Mouse (Mus musculus): ENCODE data around the gene Myocd.

GRCm38 (mm10) chr11:65142838-65143417 is 126.9 kb downstream of the Myocd start:
- no peak for TF ChIP-seq CTCF (IDR thresholded peaks at IDR 0.05; ENCODE audit: borderline replicate concordance, control insufficient read depth, extremely low read depth, insufficient read depth, low read length, poor library complexity)
- no peak for TF ChIP-seq POLR2A (IDR thresholded peaks at IDR 0.05; ENCODE audit: control insufficient read depth, extremely low read depth, insufficient read depth, low read length, poor library complexity)
